Mouse (Mus musculus) adipocyte (in vitro differentiated cells): ENCODE data around the gene Kng1.

Experiments
- DNase-seq: peaks from one replicate; pipeline ENCODE4 v3.0.0-alpha.2; 2016; ENCODE audit warnings: low spot score

Gene Kng1

GRCm38 (mm10) chr16:23114339-23115171 is 56.9 kb downstream of the Kng1 start:
- DNase-seq: peak; percentile 39

GRCm38 (mm10) chr16:23115486-23115885 is 57.8 kb downstream of the Kng1 start:
- no peak for DNase-seq

DNA sequence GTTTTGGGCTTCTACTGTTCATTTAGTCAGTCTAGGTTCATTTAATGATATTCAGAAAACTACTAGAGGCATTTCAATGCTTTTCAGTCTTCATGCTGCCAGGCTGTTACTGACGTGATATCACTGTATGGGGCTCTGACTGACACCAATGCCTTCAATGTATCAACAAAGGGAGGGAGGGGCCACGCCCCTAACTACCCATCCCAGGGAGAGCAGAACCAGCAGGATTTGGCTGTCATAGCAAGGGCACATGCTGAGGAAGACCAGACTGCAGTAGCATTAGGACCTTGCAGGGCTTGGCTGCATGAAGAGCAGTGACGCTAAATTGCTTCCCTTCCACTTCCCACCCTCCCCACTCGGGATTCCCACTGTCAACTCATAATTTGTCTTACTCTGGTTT is 59.5 kb downstream of the Kng1 start:
- no peak for DNase-seq

GRCm38 (mm10) chr16:23122446-23122845 is 64.8 kb downstream of the Kng1 start:
- no peak for DNase-seq

GRCm38 (mm10) chr16:23123104-23123503 is 65.4 kb downstream of the Kng1 start:
- no peak for DNase-seq

GRCm38 (mm10) chr16:23124398-23124797 is 66.7 kb downstream of the Kng1 start:
- DNase-seq: no peak

GRCm38 (mm10) chr16:23127311-23127672 is 69.6 kb downstream of the Kng1 start:
- no peak for DNase-seq

DNA sequence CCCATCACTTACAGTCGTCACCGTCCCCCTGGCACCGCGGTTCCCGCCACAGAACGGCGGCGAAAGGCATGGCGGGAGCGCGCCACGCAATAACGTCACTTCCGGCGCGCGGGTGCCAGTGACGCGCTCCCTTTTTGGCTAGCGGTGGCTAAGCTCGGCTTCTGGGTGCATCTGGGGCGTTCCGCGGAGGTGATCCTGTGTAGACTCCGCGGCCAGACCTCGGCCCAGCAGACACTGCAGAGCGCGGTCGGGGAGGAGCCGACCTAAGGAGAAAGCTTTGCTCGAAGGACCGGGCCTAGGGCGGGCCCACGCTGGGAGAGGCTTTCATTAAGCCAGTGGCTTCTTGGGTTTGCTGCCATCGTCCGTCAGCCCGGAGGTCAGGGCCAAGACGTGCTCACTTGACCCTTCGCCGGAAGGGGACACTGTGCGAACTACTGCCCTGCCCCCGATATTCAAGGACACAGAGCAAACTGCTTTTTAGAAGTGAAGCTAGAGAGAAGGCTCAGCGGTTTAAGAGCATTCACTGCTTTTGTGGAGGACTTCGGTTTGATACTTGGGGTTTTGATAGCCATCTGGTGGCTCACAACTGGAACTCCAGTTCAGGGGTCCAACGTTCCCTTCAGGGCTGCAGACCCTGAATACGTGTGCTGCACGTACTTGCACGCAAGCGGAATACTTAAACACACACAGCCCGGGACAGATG is 70.2 kb downstream of the Kng1 start, which contains the start of gene Rfc4:
Rfc4 (minus strand) TSS at position 65 of the 703 bp plus-strand sequence.
- peak; percentile 91 for DNase-seq

- DNase-seq: peak; percentile 41
These were observed 72.6 kb downstream of the Kng1 start for GRCm38 (mm10) chr16:23130303-23130702.
